ENCODE assay signal across 8 mouse cellular contexts in genomic region chr11:61300716-61301392, GRCm38 (mm10). TPM values are rescaled to one million over a fixed set of nuclear protein-coding genes. Genes with fewer than 3 reads are reported as not detected.
DNase-seq lines count a peak whose midpoint lies in the region; ATAC-seq and TF ChIP-seq lines count a peak whose summit lies in the region.

No protein-coding gene starts in this region.

- 17% methylated on average over 12 of the region's 16 CpGs for WGBS in heart, embryonic 15.5 days
- whole genome bisulfite sequencing in limb, embryonic 13.5 days: 41% methylated on average over 11 of the region's 16 CpGs
- 23% methylated on average over 12 of the region's 16 CpGs for WGBS in stomach, embryonic 14.5 days

- peak; percentile 74; the same call in 1 of the 2 replicates for ATAC-seq in heart, embryonic 15.5 days (replicated peaks; ENCODE audit: insufficient number of reproducible peaks, insufficient read depth, low FRiP score, low read depth)
- ATAC-seq in limb, embryonic 13.5 days (ENCODE audit: low FRiP score, low read depth): no peak
- ATAC-seq in stomach, embryonic 14.5 days (ENCODE audit: insufficient number of reproducible peaks, insufficient read depth, low FRiP score, low read depth): peak; percentile 63; the same call in 1 of the 2 replicates

- peaks cover 51% of the 10 kb centered on the region for H3K4me1 ChIP-seq in E14TG2a.4 (replicated peaks; ENCODE audit: low read depth, low read length)
- H3K4me1 ChIP-seq in heart, embryonic 15.5 days (replicated peaks): peaks cover 15% of the 10 kb centered on the region
- H3K4me1 ChIP-seq in limb, embryonic 13.5 days: peaks cover 7% of the 10 kb centered on the region; the same call in 1 of the 2 replicates
- H3K4me1 ChIP-seq in stomach, embryonic 14.5 days (ENCODE audit: control insufficient read depth, insufficient read depth, low read length): peaks cover 10% of the 10 kb centered on the region; the same call in 1 of the 2 replicates

- H3K27me3 ChIP-seq in E14TG2a.4 (ENCODE audit: insufficient read depth, low read length): no peaks in the 10 kb centered on the region
- no peaks in the 10 kb centered on the region for H3K27me3 ChIP-seq in heart, embryonic 15.5 days
- H3K27me3 ChIP-seq in limb, embryonic 13.5 days: no peaks in the 10 kb centered on the region
- H3K27me3 ChIP-seq in stomach, embryonic 14.5 days (ENCODE audit: control insufficient read depth, insufficient read depth, low read length): no peaks in the 10 kb centered on the region

- H3K4me2 ChIP-seq in heart, embryonic 15.5 days: peak overlapping the region; percentile 52
- peak overlapping the region; percentile 40 for H3K4me2 ChIP-seq in limb, embryonic 13.5 days (replicated peaks)
- peak overlapping the region; percentile 19 for H3K4me2 ChIP-seq in stomach, embryonic 14.5 days (replicated peaks; ENCODE audit: low read depth, low read length)

- DNase-seq in R1 (ENCODE audit: low read depth, low spot score): peak; percentile 51
- no peak for DNase-seq in urinary bladder, adult 2 months (ENCODE audit: low spot score)
- DNase-seq in urinary bladder, postnatal 10 days (ENCODE audit: low spot score): no peak
- no peak for DNase-seq in thymus, postnatal 10 days (ENCODE audit: low spot score in 2 of 2)

- H3K9ac ChIP-seq in heart, embryonic 15.5 days: no peak overlapping the region
- H3K9ac ChIP-seq in limb, embryonic 13.5 days: no peak overlapping the region
- H3K9ac ChIP-seq in stomach, embryonic 14.5 days (replicated peaks; ENCODE audit: low read depth, low read length): no peak overlapping the region; the same call in 1 of the 2 replicates

- H3K27ac ChIP-seq in heart, embryonic 15.5 days: 0 out of 2 replicates have a peak overlapping the region, but pooled peaks have one; percentile 16
- no peak overlapping the region for H3K27ac ChIP-seq in limb, embryonic 13.5 days
- H3K27ac ChIP-seq in stomach, embryonic 14.5 days (ENCODE audit: low read length): no peak overlapping the region

- no peak for TF ChIP-seq CTCF in E14TG2a.4 (conservative IDR thresholded peaks at IDR 0.05; ENCODE audit: low read length)

- peaks cover 64% of the 10 kb centered on the region for H3K9me3 ChIP-seq in E14TG2a.4 (ENCODE audit: low read length)
- H3K9me3 ChIP-seq in heart, embryonic 15.5 days (replicated peaks): no peaks in the 10 kb centered on the region
- H3K9me3 ChIP-seq in limb, embryonic 13.5 days: 0 out of 2 replicates have a peak, but pooled peaks cover 9% of the 10 kb centered on the region
- H3K9me3 ChIP-seq in stomach, embryonic 14.5 days (ENCODE audit: control insufficient read depth, low read depth, low read length): peaks cover 6% of the 10 kb centered on the region; the same call in 1 of the 2 replicates

- H3K36me3 ChIP-seq in E14TG2a.4 (ENCODE audit: insufficient read depth, low read length): peaks cover 7% of the 10 kb centered on the region; the same call in 1 of the 2 replicates
- no peaks in the 10 kb centered on the region for H3K36me3 ChIP-seq in heart, embryonic 15.5 days
- H3K36me3 ChIP-seq in limb, embryonic 13.5 days: no peaks in the 10 kb centered on the region
- H3K36me3 ChIP-seq in stomach, embryonic 14.5 days (ENCODE audit: control insufficient read depth, insufficient read depth, low read length): no peaks in the 10 kb centered on the region

- H3K4me3 ChIP-seq in E14TG2a.4 (replicated peaks; ENCODE audit: low read length): peak overlapping the region; percentile 59; the same call in 1 of the 2 replicates
- peak overlapping the region; percentile 12; the same call in 1 of the 2 replicates for H3K4me3 ChIP-seq in heart, embryonic 15.5 days
- H3K4me3 ChIP-seq in limb, embryonic 13.5 days: no peak overlapping the region
- H3K4me3 ChIP-seq in stomach, embryonic 14.5 days (ENCODE audit: low read depth, low read length): no peak overlapping the region

RNA-seq across cellular contexts. Expression of gene Aldh3a2, which starts 33.6 kb away (rescaled TPM):
- polyA plus RNA-seq in heart, embryonic 15.5 days (2015; fragmentation: Nextera tagmentation; extraction: Ambion mirVana): 29.4 and 34.9 TPM in 2 replicates
- polyA plus RNA-seq in limb, embryonic 13.5 days (2015; fragmentation: Nextera tagmentation; extraction: Ambion mirVana): 23.7 and 26.7 TPM in 2 replicates
- 47.5 and 53.0 TPM in 2 replicates for polyA plus RNA-seq in stomach, embryonic 14.5 days (2014; fragmentation: Nextera tagmentation; extraction: Ambion mirVana)
- 71.3 and 77.7 TPM in 2 replicates for polyA plus RNA-seq in urinary bladder, adult 2 months (2012; rRNA removed)

RNA-seq across cellular contexts. Expression of gene Slc47a2, which starts 41.8 kb away (rescaled TPM):
- 0.10 and 0.19 TPM in 2 replicates for polyA plus RNA-seq in heart, embryonic 15.5 days (2015; fragmentation: Nextera tagmentation; extraction: Ambion mirVana)
- polyA plus RNA-seq in limb, embryonic 13.5 days (2015; fragmentation: Nextera tagmentation; extraction: Ambion mirVana): 0.06 TPM in 1 of 2 replicates, not detected in the other
- polyA plus RNA-seq in stomach, embryonic 14.5 days (2014; fragmentation: Nextera tagmentation; extraction: Ambion mirVana): not detected in 2 replicates
- polyA plus RNA-seq in urinary bladder, adult 2 months (2012; rRNA removed): 0.25 and 0.41 TPM in 2 replicates

Comparison
In these comparisons a context has a peak if more than half of its experiments do, and no peak if none do; other contexts are left out.
1. H3K4me3 ChIP-seq: peak in E14TG2a.4 (single experiment) and heart, embryonic 15.5 days (single experiment); none in limb, embryonic 13.5 days (single experiment) and stomach, embryonic 14.5 days (single experiment).
2. Peak in every context shown above with its lines, with median percentiles within 50 percentile points of each other: H3K4me2 ChIP-seq.